Mouse (Mus musculus) 3T3-L1 (cell line): ENCODE measurements around the gene Gnat1.

ENCODE experiments used
- DNase-seq: peaks from one replicate; pipeline ENCODE4 v3.0.0-alpha.2; 2015; ENCODE audit warnings: low read depth, low spot score

The Gnat1 gene

GRCm38 (mm10) chr9:107700114-107700571, 20.6 kb upstream of the Gnat1 start:
- peak; percentile 78 for DNase-seq

- DNase-seq = peak; percentile 36
These were observed 20.0 kb upstream of the Gnat1 start for GRCm38 (mm10) chr9:107699376-107699980.

DNA sequence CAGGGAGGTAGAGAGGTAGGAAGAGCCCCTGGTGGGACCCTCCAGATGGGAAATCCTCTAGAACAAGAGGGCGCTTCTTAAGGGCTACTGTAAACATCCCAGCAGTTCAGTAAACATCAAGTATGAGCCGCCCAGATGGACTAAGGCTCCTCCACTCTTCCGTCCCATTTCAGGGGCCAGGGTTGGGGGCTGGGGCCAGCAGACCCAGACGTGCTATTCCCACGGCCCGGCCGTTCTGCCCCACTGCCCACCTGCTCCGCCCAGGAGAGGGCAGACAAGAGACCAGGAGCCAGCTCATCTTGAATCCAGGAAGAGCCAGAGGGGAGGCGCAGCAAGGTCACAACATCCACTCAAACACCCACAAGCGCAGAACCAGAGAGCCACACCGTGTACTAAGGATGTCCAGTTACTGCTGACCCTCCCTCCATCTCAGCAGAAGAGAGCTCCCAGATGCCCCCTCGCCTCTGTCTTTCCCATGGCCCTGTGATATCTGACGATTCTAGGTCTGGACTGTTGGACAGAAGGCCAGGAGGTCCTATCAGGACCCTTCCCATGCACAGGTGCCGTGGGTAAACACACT, 19.2 kb upstream of the Gnat1 start:
- DNase-seq = no peak

DNA sequence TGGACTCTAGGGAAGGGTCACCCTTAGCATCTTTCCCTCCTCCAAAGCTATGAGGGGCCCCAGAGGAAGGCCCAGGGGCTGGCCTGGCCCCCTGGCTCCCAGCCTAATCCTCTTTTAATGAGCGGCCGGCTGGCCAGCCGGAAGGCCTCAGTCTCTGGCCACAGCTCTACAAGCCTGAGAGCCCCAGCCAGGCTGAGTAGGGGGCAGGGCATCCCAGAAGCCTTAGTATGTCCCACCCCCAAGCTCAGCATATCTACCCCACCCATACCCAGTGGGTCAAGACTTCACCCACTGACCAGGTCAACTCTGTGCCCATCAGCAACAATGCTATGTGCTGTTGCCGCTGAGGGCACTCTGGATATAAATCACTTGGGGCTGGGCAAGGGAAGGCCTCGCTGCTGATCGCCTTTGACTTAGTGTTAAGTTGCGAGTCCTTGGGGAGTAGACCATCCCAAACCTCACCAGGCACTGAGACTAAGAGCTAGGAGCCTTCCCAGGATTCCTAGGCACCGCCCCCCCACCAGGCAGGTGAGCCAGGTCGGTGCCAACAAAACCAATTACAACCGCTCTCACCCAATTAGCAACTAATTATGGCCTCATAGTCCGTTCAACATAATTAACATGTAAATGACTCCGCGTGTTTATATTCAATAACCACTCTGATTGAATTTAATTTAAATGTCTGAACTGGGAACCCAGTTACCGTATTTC, 18.5 kb upstream of the Gnat1 start:
- no peak for DNase-seq

DNA sequence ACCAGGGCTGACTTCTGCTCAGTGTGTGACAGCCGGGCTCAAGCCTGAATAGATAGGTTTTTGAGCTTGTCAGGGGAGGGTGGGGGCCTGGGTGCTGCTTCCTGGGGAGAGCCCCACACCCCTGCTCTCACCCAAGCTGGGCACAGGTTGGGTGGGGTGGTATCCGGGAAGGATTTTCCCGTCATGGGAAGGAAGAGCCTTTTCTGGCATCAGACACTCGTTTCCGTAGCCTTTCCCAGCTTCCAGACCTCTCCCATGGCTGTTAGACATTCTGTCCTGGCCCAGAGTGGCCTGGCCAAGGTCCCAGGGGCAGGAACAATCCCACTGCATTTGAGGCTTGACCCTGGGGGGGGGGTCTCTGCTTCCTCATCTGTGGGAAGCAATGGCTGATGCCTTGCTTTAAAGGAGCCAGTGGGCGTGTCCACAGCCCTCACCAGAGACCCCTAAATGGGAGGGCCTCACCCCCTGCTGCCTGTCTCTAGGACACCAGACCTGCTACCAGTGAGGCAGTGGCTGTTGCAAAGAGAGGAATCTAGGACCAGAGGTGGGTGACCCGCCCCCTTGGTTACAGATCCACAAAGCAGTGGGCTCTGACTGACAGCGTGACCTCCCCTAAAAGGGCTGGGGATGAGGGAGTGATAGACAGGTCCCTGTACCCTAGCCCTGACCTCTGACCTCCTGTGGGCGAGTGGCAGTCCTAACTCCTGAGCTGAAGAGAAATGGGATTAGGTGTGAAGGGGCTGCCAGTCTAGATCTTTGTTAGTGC, 17.5 kb upstream of the Gnat1 start:
- no peak for DNase-seq

DNA sequence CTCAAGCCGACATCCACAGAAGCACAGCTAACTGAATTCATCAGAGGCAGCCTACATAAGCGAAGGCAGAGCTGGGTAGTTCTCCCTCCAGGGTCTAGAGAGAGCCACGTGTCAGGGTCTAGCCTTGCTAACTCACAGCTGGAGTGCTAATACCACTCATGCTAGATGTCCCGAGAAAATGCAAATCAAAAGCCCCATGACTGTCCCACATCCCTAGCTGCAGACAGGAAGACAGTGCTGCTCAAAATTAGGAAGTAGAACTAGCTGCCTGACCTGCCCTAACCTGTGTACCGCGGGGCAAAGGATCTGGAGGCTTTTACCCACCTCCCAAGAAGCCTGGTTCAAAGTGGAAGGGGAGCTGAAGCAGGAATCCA, 16.6 kb upstream of the Gnat1 start:
- no peak for DNase-seq

- no peak for DNase-seq
These were observed 16.1 kb upstream of the Gnat1 start for GRCm38 (mm10) chr9:107695441-107696105.

GRCm38 (mm10) chr9:107694627-107695026, 15.1 kb upstream of the Gnat1 start:
- no peak for DNase-seq

DNA sequence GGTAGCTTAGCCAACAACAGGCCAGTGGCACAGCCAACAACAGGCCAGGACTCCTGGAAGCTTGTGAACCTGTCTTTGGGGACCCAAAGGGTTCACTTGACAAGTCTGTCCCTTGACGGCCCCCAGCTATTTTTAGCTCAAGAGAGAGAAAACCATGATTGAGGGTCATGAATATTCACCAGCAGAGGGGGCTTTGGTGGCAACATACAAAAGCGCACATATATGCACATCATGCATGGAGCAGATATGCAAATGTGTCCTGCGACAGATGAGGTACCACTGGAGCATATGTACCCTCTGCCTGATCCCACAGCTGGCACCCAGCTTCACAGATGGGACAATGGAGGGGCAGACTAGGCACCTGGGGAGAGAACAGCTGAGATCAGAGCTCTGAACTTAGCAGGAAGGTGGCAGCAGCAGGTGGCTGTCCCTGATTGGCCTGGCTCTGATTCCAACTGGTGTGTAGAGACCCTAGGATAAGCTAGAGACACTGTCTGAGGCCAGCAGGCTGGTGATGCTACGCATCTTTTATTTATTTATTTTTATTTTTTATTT, 14.0 kb upstream of the Gnat1 start:
- DNase-seq = no peak

DNA sequence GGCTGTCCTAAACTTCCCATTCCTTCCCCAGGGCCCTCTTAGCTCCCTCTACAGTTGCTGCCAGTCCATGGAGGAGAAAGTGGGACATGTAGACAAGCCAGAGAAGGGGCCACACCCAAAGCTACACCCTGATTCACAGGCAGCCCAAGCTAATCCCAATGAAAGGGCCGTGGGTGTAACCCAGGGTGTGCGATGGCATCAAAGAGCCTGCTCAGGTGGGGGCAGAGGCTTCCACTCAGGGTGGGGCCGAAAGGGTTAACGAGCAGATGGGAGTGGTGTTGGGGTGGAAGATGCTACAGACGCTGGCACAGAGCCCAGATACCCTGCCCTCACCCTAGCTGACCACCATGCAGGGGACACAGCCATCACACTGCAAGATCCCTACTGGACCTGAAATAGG, 13.3 kb upstream of the Gnat1 start:
- no peak for DNase-seq

GRCm38 (mm10) chr9:107690391-107690790, 10.9 kb upstream of the Gnat1 start:
- no peak for DNase-seq

DNA sequence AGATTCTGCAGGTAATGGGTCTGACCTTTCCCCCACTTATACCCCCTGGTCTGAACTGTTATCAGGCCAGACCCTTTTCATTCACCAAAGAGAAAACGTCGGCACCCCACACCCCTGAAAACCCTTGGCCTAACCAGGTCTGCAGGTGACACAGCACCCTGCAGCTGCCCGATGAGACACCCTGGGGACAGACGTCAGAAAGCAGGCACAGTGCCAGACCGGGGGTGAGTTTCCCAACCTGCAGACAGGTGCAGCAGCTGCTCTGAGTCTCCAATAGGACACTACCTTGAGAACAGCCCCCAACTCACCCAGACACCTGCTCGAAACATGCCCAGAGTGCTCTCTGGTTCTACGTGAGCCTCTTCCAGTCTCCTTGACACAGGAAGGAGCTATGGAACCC, 9.4 kb upstream of the Gnat1 start:
- no peak for DNase-seq

DNA sequence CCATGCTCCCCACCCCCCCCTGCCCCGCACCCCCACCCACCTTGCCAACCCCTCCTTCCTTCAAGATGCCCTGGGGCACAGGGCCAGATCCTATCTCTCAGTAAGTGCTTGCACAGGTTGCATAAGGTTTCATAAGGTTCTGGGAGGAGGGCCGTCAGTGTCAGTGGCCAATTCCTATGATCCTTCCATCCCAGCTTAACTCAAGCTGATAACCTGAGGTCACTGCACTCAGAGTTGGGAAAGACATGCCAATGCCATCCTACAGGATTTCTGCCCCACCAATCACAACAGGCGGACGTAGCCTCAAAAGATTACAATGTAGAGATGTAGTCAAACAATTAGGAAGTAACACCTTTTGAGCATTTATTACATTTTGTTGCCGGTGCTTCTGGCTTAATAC, 8.9 kb upstream of the Gnat1 start:
- DNase-seq = no peak

- peak; percentile 42 for DNase-seq
These were observed 5.9 kb upstream of the Gnat1 start for GRCm38 (mm10) chr9:107685231-107685981.

GRCm38 (mm10) chr9:107682405-107682804, 2.9 kb upstream of the Gnat1 start:
- no peak for DNase-seq

- no peak for DNase-seq
These were observed 651 bp downstream of the Gnat1 start for GRCm38 (mm10) chr9:107678861-107679260.

GRCm38 (mm10) chr9:107677819-107678526, 1.5 kb downstream of the Gnat1 start:
- DNase-seq = peak; percentile 92

DNA sequence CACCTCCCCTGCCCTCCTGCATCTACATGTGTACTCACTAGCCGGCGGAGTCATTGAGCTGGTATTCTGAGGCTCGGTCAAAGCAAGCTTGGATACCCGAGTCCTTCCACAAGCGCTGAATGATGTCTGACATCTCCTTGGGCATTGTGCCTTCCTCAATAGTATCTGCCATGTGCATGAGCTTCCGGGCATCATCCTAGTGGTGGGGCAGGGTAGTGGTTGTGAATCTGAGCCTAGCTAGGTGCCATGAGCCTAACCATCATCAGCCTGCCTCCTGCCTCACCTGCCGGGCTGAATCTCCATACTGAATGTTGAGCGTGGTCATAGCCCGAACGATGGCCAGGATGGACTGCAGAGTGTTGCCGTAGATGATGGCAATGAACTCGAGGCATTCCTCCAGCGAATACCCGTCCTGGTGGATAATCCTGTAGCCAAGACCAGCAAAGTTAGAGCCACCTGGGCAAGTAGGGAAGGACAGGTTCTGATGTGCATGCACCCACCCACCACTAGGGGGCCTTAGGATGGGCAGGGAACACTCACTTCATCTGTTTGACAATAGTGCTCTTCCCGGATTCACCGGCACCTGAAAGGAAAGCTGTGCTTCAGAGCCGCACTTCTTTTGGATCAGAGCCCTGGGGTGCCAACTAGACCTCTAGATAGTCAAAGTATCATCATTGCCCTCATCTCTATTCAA, 2.3 kb downstream of the Gnat1 start:
- peak; percentile 38 for DNase-seq

DNA sequence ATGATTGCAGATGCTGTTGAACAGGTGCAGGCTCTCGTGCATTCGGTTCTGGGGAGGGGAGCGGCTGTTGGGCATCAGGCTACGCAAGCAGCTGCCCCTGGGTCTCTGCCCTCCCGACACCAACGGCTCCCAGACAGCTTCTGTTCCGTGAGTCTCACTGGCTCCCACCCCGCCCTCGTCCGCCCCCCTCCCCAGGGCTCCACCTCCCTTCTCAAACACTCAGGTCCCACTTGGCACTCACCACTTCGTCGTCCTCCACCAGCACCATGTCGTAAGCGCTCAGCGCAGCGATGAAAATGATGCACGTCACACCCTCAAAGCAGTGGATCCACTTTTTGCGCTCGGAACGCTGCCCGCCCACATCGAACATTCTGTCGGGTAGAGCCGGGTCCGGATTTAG, 3.2 kb downstream of the Gnat1 start:
- no peak for DNase-seq
